In genomic region chr10:60245041-60245440, GRCm38 (mm10) we compare ENCODE assay signal across 8 mouse cellular contexts. TPM values are rescaled to one million over a fixed set of nuclear protein-coding genes. Genes with fewer than 3 reads are reported as not detected.
DNase-seq lines count a peak whose midpoint lies in the region; ATAC-seq and TF ChIP-seq lines count a peak whose summit lies in the region.

No protein-coding gene starts in this region.

- peak; percentile 85 for DNase-seq in gastrocnemius, postnatal 14 days
- peak; percentile 95 to 96 for DNase-seq in left cerebral cortex, postnatal 14 days (ENCODE audit: low spot score in 2 of 2)
- DNase-seq in midbrain, embryonic 10.5 days (ENCODE audit: low spot score): peak; percentile 87
- DNase-seq in right cerebral cortex, postnatal 36 days (ENCODE audit: low spot score in 2 of 2): peak; percentile 83 to 84
- peak; percentile 69 for DNase-seq in yolk sac, embryonic 10.5 days (ENCODE audit: low spot score)

- H3K4me2 ChIP-seq in intestine, embryonic 15.5 days (replicated peaks): no peak overlapping the region

- TF ChIP-seq POLR2A in cortical plate, adult 2 months (IDR thresholded peaks at IDR 0.05; ENCODE audit: extremely low read depth, insufficient read depth, low read length): no peak

- no peaks in the 10 kb centered on the region for H3K36me3 ChIP-seq in intestine, embryonic 15.5 days
- H3K36me3 ChIP-seq in midbrain, embryonic 10.5 days: no peaks in the 10 kb centered on the region

- H3K4me1 ChIP-seq in cortical plate, adult 2 months (ENCODE audit: control insufficient read depth, insufficient read depth, low read length): no peaks in the 10 kb centered on the region
- 0 out of 2 replicates have a peak, but pooled peaks cover 2% of the 10 kb centered on the region for H3K4me1 ChIP-seq in intestine, embryonic 15.5 days (replicated peaks)
- H3K4me1 ChIP-seq in midbrain, embryonic 10.5 days: no peaks in the 10 kb centered on the region

- no peaks in the 10 kb centered on the region for H3K27me3 ChIP-seq in intestine, embryonic 15.5 days (replicated peaks)
- no peaks in the 10 kb centered on the region for H3K27me3 ChIP-seq in midbrain, embryonic 10.5 days (ENCODE audit: low read depth, poor library complexity, severe bottlenecking)

- intact Hi-C loops in gastrocnemius, postnatal 14 days (cut with DNase I; ENCODE audit: low total_unique reads): no loop called here
- intact Hi-C loops in left cerebral cortex, postnatal 14 days (cut with DNase I): loop anchor here (1.0 to 10.0 kb wide), 5 partner anchors 34 to 350 kb away; no protein-coding TSS in a partner anchor

- 3% methylated on average over 8 of the region's 8 CpGs for WGBS in intestine, embryonic 15.5 days
- WGBS in midbrain, embryonic 10.5 days: 6% methylated on average over 8 of the region's 8 CpGs

- H3K4me3 ChIP-seq in cortical plate, adult 2 months (ENCODE audit: insufficient read depth, low read length): peak overlapping the region; percentile 7; the same call in 1 of the 2 replicates
- H3K4me3 ChIP-seq in intestine, embryonic 15.5 days (replicated peaks): no peak overlapping the region
- no peak overlapping the region for H3K4me3 ChIP-seq in midbrain, embryonic 10.5 days

- peak; percentile 93 for ATAC-seq in activated CD4-positive, CD25-positive, alpha-beta regulatory T cell, adult 4 months
- peak; percentile 84 for ATAC-seq in intestine, embryonic 15.5 days

- H3K9me3 ChIP-seq in intestine, embryonic 15.5 days: no peaks in the 10 kb centered on the region
- H3K9me3 ChIP-seq in midbrain, embryonic 10.5 days (replicated peaks): no peaks in the 10 kb centered on the region; the same call in 1 of the 2 replicates

- peak; percentile 100 for TF ChIP-seq CTCF in cortical plate, adult 2 months (IDR thresholded peaks at IDR 0.05; ENCODE audit: extremely low read depth, insufficient read depth, low read length)

- H3K9ac ChIP-seq in intestine, embryonic 15.5 days: no peak overlapping the region

- H3K27ac ChIP-seq in cortical plate, adult 2 months (ENCODE audit: insufficient read depth, low read length): no peak overlapping the region
- H3K27ac ChIP-seq in intestine, embryonic 15.5 days: no peak overlapping the region
- no peak overlapping the region for H3K27ac ChIP-seq in midbrain, embryonic 10.5 days (replicated peaks)

RNA-seq across cellular contexts. Expression of gene Chst3, which starts 26.0 kb away (rescaled TPM):
- under 1 TPM in 1 of 2 experiments, not detected in 1; 0.45 TPM for polyA plus RNA-seq in activated CD4-positive, CD25-positive, alpha-beta regulatory T cell, adult 4 months (2017; shearing (Covaris generic))
- polyA plus RNA-seq in cortical plate, adult 2 months (2012; rRNA removed): 1.4 and 2.0 TPM in 2 replicates
- 1 to 10 TPM; 1.1 to 1.4 TPM for total RNA-seq in gastrocnemius, postnatal 14 days (2021)
- 1.9 TPM in 2 replicates for polyA plus RNA-seq in intestine, embryonic 15.5 days (2015; fragmentation: Nextera tagmentation; extraction: Ambion mirVana)
- total RNA-seq in left cerebral cortex, postnatal 14 days (2021): 1 to 10 TPM; 2.2 to 2.6 TPM
- polyA plus RNA-seq in midbrain, embryonic 10.5 days (2016; fragmentation: Nextera tagmentation; extraction: Ambion mirVana): 2.0 and 2.5 TPM in 2 replicates

RNA-seq across cellular contexts. Expression of gene Psap, which starts 32.4 kb away (rescaled TPM):
- 100 to 1,000 TPM in 1 of 2 experiments, 10 to 100 TPM in 1; 95.5 to 199 TPM for polyA plus RNA-seq in activated CD4-positive, CD25-positive, alpha-beta regulatory T cell, adult 4 months (2017; shearing (Covaris generic))
- 1,890 and 1,956 TPM in 2 replicates for polyA plus RNA-seq in cortical plate, adult 2 months (2012; rRNA removed)
- 100 to 1,000 TPM; 419 to 467 TPM for total RNA-seq in gastrocnemius, postnatal 14 days (2021)
- polyA plus RNA-seq in intestine, embryonic 15.5 days (2015; fragmentation: Nextera tagmentation; extraction: Ambion mirVana): 144 and 147 TPM in 2 replicates
- 1,000 to 10,000 TPM; 1,462 to 1,465 TPM for total RNA-seq in left cerebral cortex, postnatal 14 days (2021)
- 52.0 and 69.2 TPM in 2 replicates for polyA plus RNA-seq in midbrain, embryonic 10.5 days (2016; fragmentation: Nextera tagmentation; extraction: Ambion mirVana)
